Mouse (Mus musculus) midbrain, postnatal 0 days (tissue): ENCODE measurements around the gene Tm4sf5. TPM values are rescaled to one million over a fixed set of nuclear protein-coding genes. Genes with fewer than 3 reads are reported as not detected.

Experiments used
- ATAC-seq: fragments of 200-750 bp; cut with Nextera tagmentation; 2 replicates; pipeline ENCODE4 v1.8.0; 2017; ENCODE audit warnings: moderate number of reproducible peaks, mild to moderate bottlenecking, moderate TSS enrichment, moderate library complexity; ENCODE audit not compliant: low FRiP score
- DNase-seq: peaks from one replicate; pipeline ENCODE4 v3.0.0-alpha.2; 2015; ENCODE audit warnings: low spot score
- H3K27ac ChIP-seq: fragments of 300-500 bp; sonication (generic); 2 replicates; pipeline ENCODE4 v1.5.1; 2014; ENCODE audit warnings: low read depth, mild to moderate bottlenecking, low read length, mixed read lengths
- H3K27me3 ChIP-seq: fragments of 300-500 bp; sonication (generic); 2 replicates; pipeline ENCODE4 v1.6.1; 2014; ENCODE audit warnings: low read length, control low read depth, mixed read lengths; ENCODE audit not compliant: insufficient read depth
- H3K36me3 ChIP-seq: fragments of 300-500 bp; sonication (generic); 2 replicates; pipeline ENCODE4 v1.6.1; 2014; ENCODE audit warnings: low read length, control low read depth, mixed read lengths; ENCODE audit not compliant: insufficient read depth
- H3K4me1 ChIP-seq: fragments of 300-500 bp; sonication (generic); 2 replicates; pipeline ENCODE4 v1.6.1; 2014; ENCODE audit warnings: mild to moderate bottlenecking, control low read depth, antibody characterized with exemption, low read length, mixed read lengths; ENCODE audit not compliant: insufficient read depth
- H3K4me2 ChIP-seq: fragments of 300-500 bp; sonication (generic); 2 replicates; pipeline ENCODE4 v1.6.1; 2014; ENCODE audit warnings: low read depth, mild to moderate bottlenecking, low read length, mixed read lengths; ENCODE audit not compliant: poor library complexity, severe bottlenecking
- H3K4me3 ChIP-seq: fragments of 300-500 bp; sonication (generic); 2 replicates; pipeline ENCODE4 v1.5.1; 2014; ENCODE audit warnings: low read depth, mild to moderate bottlenecking, low read length, moderate library complexity
- H3K9ac ChIP-seq: fragments of 300-500 bp; sonication (generic); replicated peaks from 2 replicates; pipeline ENCODE4 v1.6.1; 2014; ENCODE audit warnings: mild to moderate bottlenecking, low read length, moderate library complexity, mixed read lengths; ENCODE audit not compliant: poor library complexity, severe bottlenecking
- H3K9me3 ChIP-seq: fragments of 300-500 bp; sonication (generic); 2 replicates; pipeline ENCODE4 v1.6.1; 2016; ENCODE audit warnings: low read length, control low read depth
- CTCF ChIP-seq: IDR thresholded peaks from 2 replicates; pipeline ENCODE4 v1.5.1; 2016; ENCODE audit warnings: antibody characterized with exemption, mild to moderate bottlenecking
- WGBS: fragments of 180-500 bp; shearing (Covaris S2); extraction: QIAGEN DNeasy Blood & Tissue Kit; methylation state at CpG from one replicate; pipeline ENCODE4 v1.1.7; 2014; 5-methylcytosine and 5-hydroxymethylcytosine counted together
- polyA plus RNA-seq: library from polyadenylated mRNA; unstranded; fragments of >200 nt; fragmentation: Nextera tagmentation; extraction: Ambion mirVana; gene quantifications from 2 replicates; pipeline ENCODE4 v1.2.1, GENCODE M21; 2015
- total RNA-seq: library from RNA; depleted of rRNA; stranded (reverse); fragments of >200 nt; gene quantifications from 2 replicates; pipeline ENCODE4 v1.2.3, GENCODE M21; 2014

Gene Tm4sf5
- total and polyA plus RNA-seq, 2 experiments from 2014 or later = 12.1 to 19.8 TPM

DNA sequence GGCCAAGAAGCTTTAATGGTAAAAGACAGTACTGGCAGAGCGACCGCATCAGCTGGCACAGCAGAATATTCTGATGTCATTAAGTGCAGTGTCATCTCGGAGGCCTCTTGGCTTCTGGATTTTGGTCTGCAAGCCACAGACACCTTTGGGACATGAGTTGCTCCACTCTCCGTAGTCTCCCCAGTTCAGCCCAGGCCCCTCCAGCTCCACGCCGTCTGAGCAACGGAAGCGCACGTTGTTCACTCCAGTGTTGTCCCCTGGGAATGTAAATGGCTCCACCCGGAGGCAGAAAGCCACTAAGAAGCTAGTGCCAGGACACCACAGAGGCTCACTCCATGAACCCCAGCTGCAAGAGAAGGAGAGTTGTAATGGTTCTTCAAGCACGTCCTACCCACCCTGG, 8.5 kb downstream of the Tm4sf5 start:
- Histone ChIP-seq H3K4me1 (no peaks in the 10 kb centered on the region; the same call in 1 of the 2 replicates), H3K9ac (no peak overlapping the region), H3K36me3 (no peaks in the 10 kb centered on the region), H3K4me2 (no peak overlapping the region), H3K9me3 (no peaks in the 10 kb centered on the region), H3K27ac (no peak overlapping the region), H3K4me3 (no peak overlapping the region), H3K27me3 (no peaks in the 10 kb centered on the region)
- WGBS = 56% methylated on average over 11 of the region's 11 CpGs
- no peak for ATAC-seq
- TF ChIP-seq CTCF = no peak
- no peak for DNase-seq

DNA sequence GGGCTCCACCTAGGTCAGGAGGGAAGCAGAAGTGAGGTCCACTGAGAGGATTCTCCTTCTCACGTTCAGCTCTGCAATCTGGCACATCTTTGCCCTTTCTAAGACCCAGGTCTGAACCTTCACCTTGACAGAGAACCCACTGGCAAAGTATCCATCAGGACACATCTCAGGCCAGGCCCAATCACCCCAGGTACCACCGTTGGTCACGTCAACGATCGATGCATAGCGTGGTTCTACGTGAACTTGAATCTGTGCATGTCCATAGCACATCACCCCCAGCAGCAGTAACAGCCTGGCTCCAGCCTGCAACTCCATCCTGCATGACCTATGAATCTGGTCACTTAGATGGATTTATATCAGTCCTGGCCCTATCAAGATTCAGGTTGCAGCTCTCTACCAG, 9.2 kb downstream of the Tm4sf5 start, which contains the start of gene Vmo1:
TSS of gene Vmo1 (minus strand) at position 329 of the 400 bp plus-strand sequence.
- DNase-seq (no peak), ATAC-seq (no peak)
- WGBS = 93% methylated on average over 7 of the region's 7 CpGs
- H3K36me3 ChIP-seq = no peaks in the 10 kb centered on the region
- H3K4me1 ChIP-seq = no peaks in the 10 kb centered on the region; the same call in 1 of the 2 replicates
- no peak within 1 kb of the TSS for H3K9ac ChIP-seq
- TF ChIP-seq CTCF = no peak
- H3K4me3 ChIP-seq = no peak within 1 kb of the TSS
- no peak within 1 kb of the TSS for H3K27ac ChIP-seq
- H3K9me3 ChIP-seq = no peaks in the 10 kb centered on the region
- H3K27me3 ChIP-seq = no peaks in the 10 kb centered on the region
- no peak within 1 kb of the TSS for H3K4me2 ChIP-seq

- DNase-seq = peak; percentile 66
- 24% methylated on average over 2 of the region's 2 CpGs for WGBS
- no peaks in the 10 kb centered on the region for H3K9me3 ChIP-seq
Measured at GRCm38 (mm10) chr11:70516352-70516751, 11.3 kb downstream of the Tm4sf5 start.

GRCm38 (mm10) chr11:70518436-70518835, 13.4 kb downstream of the Tm4sf5 start:
- ATAC-seq (no peak), DNase-seq (no peak)
- Histone ChIP-seq H3K27ac (no peak overlapping the region), H3K27me3 (no peaks in the 10 kb centered on the region), H3K4me3 (no peak overlapping the region), H3K4me2 (no peak overlapping the region), H3K4me1 (no peaks in the 10 kb centered on the region), H3K9me3 (no peaks in the 10 kb centered on the region), H3K36me3 (no peaks in the 10 kb centered on the region), H3K9ac (no peak overlapping the region)
- 68% methylated on average over 1 of the region's 1 CpGs for WGBS
- no peak for TF ChIP-seq CTCF

More at GRCm38 (mm10) chr11:70516352-70516751, 11.3 kb downstream of the Tm4sf5 start:
- Histone ChIP-seq H3K36me3 (no peaks in the 10 kb centered on the region), H3K27me3 (no peaks in the 10 kb centered on the region), H3K4me3 (no peak overlapping the region), H3K9ac (no peak overlapping the region), H3K4me1 (no peaks in the 10 kb centered on the region), H3K4me2 (no peak overlapping the region), H3K27ac (no peak overlapping the region)
- peak; percentile 85 for TF ChIP-seq CTCF
- ATAC-seq = no peak

- TF ChIP-seq CTCF = no peak
- WGBS = 85% methylated on average over 10 of the region's 10 CpGs
- H3K9me3 ChIP-seq = no peaks in the 10 kb centered on the region
- H3K4me3 ChIP-seq = peak within 1 kb of the TSS; percentile 20; the same call in 1 of the 2 replicates
- no peaks in the 10 kb centered on the region for H3K4me1 ChIP-seq
- H3K27ac ChIP-seq = peak within 1 kb of the TSS; percentile 68
- H3K36me3 ChIP-seq = no peaks in the 10 kb centered on the region
- H3K27me3 ChIP-seq = no peaks in the 10 kb centered on the region
- no peak for ATAC-seq
- DNase-seq = no peak
- H3K9ac ChIP-seq = peak within 1 kb of the TSS; percentile 36; the same call in 1 of the 2 replicates
- peak within 1 kb of the TSS; percentile 47 for H3K4me2 ChIP-seq
Measured at GRCm38 (mm10) chr11:70518923-70519322, 13.9 kb downstream of the Tm4sf5 start, which contains the start of gene Gltpd2. Gltpd2 (plus strand) TSS chr11:70519196.

- WGBS = 8% methylated on average over 41 of the region's 41 CpGs
- H3K4me2 ChIP-seq = peak overlapping the region; percentile 47
- no peaks in the 10 kb centered on the region for H3K9me3 ChIP-seq
- peak overlapping the region; percentile 68 for H3K27ac ChIP-seq
- ATAC-seq = 0 out of 2 replicates have a peak, but pooled peaks have one; percentile 65
- H3K36me3 ChIP-seq = no peaks in the 10 kb centered on the region
- H3K4me3 ChIP-seq = peak overlapping the region; percentile 20; the same call in 1 of the 2 replicates
- TF ChIP-seq CTCF = peak; percentile 40; the same call in 1 of the 2 replicates
- H3K4me1 ChIP-seq = no peaks in the 10 kb centered on the region
- H3K27me3 ChIP-seq = no peaks in the 10 kb centered on the region
- H3K9ac ChIP-seq = peak overlapping the region; percentile 36; the same call in 1 of the 2 replicates
- peak; percentile 37 for DNase-seq
Measured at GRCm38 (mm10) chr11:70520178-70520769, 15.2 kb downstream of the Tm4sf5 start.
